Mouse (Mus musculus) heart, adult 11 months (tissue): ENCODE measurements around the gene Smim26.
A peak's percentile ranks its signal among the peaks of the same experiment; 100 is the strongest.

Source experiments
- DNase-seq: peaks from one replicate; pipeline ENCODE4 v3.0.0; 2022

The Smim26 gene

GRCm38 (mm10) chr2:144593951-144594651 is at the start of gene Smim26:
TSS of gene Smim26 (plus strand) at chr2:144594054.
- DNase-seq = peak; percentile 98

DNA sequence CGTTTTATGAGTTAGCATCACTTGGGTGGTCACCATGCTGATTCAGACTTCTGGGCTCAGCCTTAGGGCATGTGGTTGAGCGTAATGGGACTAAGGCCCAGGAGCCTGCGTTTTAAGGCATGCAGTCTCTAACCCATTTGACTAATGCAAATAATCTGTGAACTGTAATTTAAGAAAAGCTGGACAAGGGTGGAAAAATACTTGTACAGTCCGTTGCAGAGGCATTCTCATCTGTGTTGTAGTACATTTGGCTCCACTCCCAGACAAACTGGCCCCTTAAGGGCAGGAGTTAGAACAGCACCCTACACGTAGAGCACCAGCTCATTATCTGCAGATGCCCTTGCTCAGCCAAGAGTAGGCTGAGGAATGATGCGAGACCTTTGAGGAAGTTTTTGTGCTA is 49.2 kb upstream of the Smim26 start:
- no peak for DNase-seq

GRCm38 (mm10) chr2:144545061-144545460 is 48.8 kb upstream of the Smim26 start:
- DNase-seq = no peak

DNA sequence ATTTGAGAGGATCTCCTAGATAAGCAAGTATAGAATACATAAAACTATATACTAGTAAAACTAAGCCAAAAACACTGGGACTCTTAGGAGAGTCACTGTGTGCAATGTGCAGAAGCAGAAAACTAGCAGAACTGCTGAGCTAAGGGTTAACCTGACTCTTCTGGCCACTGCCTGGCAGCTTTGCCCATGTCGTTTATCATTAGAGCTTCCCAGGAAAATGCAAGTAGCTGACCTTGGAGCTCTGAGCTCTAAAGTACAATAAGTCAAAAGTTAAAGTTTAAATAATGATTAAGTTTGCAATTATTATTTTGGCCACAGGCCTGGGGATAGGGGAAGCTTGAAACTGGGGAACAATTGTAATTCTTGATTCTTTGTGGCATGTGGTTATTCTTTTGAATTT is 48.4 kb upstream of the Smim26 start:
- no peak for DNase-seq

DNA sequence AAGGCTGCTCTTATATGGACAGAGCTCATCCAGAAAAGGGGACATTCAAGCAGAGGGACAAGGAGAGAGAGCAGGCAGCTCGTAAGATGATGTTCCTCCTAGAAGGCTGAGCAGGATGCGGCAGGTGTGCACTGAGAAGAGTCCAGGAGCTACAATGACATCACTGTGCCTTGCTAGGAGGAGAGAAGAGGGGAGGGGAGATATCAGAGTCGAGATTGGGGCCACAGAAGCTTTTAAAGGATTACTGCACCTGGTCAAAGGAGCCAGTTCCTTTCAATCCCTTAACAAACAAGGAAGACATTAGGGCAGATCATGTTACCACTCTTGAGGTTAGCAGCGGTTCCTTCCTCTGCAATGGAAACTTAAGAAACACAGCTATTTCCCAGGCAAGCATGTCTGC is 46.3 kb upstream of the Smim26 start:
- no peak for DNase-seq

GRCm38 (mm10) chr2:144550529-144550928 is 43.3 kb upstream of the Smim26 start, which contains the start of gene Rbbp9:
TSS of gene Rbbp9 (minus strand) at chr2:144550869.
- peak; percentile 97 for DNase-seq

- no peak for DNase-seq
Measured at GRCm38 (mm10) chr2:144553905-144554304, 39.9 kb upstream of the Smim26 start.

DNA sequence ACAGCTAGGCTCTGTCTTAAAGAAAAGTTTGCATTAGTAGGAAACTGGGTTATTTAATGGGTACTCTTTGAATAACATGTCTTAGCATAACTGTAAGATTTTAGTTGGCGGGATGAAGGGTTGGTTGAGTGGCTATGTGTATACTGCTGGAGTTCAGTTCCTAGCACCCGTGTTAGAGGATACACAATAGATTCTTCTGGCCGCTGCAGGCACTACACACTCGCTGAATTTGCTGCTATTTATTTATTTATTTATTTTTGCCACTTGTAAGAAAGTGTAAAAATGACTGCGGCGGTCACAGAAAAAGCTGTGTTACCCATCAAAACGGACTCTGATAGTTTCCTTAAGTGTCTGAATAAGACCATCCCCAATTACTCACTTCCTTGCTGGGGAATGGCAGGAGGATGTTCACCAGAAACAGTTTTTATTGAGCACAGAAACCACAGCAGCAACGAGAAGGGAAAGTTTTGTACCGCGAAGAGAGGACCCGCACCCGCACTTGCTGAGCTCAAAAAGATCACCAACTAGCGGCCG is 38.5 kb upstream of the Smim26 start:
- no peak for DNase-seq

DNA sequence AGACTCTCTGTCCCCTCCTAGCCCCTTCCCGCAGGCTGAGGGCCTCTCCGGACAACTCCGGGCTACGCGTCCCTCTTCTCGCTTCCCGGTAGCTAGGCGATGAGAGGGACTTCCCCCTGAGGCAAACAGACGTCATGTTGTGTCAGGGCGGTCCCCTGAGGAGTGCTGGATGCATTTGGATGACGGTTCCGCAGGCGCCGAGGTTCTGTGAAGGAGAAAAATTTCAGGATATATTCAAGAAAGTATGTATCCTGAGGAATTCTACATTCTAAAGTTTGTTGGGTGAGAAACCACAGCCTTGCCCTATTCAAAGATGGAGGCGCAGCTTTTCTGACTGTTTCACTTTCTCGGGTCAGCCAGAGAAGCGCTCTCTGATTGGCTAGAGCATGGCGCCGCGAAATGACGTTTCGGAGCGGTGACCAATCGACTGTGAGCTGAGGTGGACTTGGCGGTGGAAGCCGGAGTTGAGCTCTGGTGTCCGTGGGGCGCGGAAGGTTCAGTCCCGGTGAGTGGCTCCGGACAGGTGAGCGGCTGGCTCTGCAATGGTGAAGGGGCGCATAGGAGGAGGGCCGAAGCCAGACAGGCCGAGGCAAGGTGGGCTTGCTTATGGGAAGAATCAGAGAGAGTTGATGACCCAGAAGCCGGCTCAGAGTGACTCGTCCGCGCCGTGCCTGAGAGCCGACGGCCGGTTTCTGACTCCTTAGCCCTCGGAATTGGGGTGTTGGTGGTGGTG is 37.9 kb upstream of the Smim26 start, which contains the start of gene Sec23b:
Gene Sec23b (plus strand): TSS at position 410 of the 733 bp plus-strand sequence.
- peak; percentile 100 for DNase-seq

GRCm38 (mm10) chr2:144588723-144589122 is 5.1 kb upstream of the Smim26 start:
- peak; percentile 68 for DNase-seq

GRCm38 (mm10) chr2:144593036-144593435 is 818 bp upstream of the Smim26 start:
- DNase-seq = peak; percentile 89

DNA sequence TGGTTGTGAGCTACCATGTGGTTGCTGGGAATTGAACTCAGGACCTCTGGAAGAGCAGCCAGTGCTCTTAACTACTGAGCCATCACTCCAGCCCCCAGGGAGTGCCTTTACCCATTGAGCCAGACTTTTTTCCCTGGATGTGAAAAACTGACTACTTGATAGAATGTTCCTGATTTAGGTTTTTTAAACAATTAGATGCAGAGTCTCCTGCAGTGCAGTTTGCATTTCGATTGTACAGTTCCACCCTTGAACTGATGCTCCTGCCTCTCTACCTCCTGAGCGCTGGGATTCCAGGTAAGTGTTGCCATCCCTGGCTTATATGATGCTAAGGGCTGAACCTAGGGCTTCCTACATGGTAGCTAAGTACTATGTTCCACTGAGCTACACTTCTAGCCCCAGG is 4.2 kb downstream of the Smim26 start:
- peak; percentile 54 for DNase-seq

DNA sequence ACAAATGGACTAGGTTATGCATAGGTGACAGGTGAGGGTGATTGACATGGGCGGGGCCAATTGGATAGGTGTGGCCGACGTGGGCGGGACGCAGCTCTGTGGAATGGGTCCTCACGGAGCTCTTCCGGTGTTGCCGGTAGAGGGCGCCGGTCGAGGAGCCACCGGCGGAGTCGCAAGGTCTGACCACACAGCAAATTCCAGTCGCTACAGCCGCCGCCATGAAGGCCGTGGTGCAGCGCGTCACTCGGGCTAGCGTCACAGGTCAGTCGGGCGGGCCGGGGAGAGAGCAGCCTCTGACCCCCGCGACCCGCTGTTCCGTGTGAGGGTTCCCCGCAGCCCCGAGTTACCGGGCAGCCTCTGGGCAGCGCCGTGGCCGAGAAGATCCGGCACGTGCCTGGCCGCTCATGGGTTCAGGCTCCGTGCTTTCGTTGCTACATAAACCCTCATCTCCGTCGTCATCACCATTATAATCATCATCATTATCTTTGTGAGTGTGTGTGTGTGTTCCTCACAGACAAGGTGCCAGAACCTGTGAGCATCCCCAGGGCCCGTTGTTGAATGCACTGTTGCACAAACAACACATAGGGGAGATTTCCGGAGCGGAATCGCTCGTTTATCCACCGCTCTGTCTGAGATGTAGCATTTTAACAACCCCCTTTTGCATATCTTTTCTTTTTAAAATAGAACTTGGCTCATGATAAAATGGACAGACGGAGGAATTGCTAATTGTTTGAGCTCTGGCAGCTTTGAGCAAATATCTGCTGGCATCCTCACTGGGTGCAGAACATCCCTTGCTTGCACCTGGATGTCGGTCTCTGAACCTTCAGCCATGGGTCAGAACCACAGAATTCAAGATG is 6.2 kb downstream of the Smim26 start, which contains the start of gene Dtd1:
Gene Dtd1 (plus strand): TSS at position 67 of the 857 bp plus-strand sequence.
- peak; percentile 98 for DNase-seq

GRCm38 (mm10) chr2:144601576-144601975 is 7.7 kb downstream of the Smim26 start:
- DNase-seq = peak; percentile 68

DNA sequence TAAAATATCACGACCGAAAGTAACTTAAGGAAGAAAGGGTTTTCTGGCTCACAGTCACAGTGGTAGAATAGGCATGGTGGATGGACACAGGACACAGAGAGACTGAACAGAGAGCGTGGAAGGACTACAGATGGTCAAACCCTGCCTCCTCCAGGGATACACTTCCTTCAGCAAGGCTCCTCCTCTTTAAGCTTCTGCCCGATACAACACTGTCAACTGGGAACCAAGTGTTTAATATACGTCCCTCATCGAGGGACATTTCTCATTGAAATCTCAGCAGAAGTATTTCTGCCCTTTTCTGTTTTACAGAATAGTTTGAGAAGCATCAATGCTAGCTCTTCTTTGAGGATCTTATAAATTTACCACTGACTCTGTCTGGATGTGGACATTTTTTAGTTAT is 20.1 kb downstream of the Smim26 start:
- peak; percentile 60 for DNase-seq

DNA sequence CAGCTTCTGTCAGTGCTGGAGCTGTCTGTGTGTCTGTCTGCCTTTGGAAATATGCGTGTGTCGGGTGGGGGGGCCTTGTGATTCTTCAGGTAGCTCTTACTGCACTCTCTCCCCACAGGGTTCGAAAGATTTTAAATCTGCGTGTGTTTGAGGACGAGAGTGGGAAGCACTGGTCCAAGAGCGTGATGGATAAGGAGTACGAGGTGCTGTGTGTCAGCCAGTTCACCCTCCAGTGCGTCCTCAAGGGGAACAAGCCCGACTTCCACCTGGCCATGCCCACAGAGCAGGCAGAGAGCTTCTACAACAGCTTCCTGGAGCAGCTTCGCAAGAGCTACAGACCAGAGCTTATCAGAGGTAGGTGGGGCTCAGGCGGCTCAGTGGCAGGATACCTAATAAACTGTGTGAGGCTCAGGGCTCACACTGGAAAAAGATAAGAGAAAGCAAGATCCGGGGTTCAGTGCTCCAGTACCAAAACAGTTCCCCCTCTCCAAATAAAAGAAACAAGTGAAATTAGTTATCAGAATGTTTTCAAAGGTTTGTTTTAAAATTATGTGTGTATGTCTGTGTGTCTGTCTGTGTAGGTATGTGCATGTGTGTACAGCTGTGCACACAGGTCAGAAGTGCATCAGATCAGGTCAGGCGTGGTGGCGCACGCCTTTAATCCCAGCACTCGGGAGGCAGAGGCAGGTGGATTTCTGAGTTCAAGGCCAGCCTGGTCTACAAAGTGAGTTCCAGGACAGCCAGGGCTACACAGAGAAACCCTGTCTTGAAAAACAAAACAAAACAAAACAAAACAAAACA is 23.4 kb downstream of the Smim26 start:
- peak; percentile 68 for DNase-seq

DNA sequence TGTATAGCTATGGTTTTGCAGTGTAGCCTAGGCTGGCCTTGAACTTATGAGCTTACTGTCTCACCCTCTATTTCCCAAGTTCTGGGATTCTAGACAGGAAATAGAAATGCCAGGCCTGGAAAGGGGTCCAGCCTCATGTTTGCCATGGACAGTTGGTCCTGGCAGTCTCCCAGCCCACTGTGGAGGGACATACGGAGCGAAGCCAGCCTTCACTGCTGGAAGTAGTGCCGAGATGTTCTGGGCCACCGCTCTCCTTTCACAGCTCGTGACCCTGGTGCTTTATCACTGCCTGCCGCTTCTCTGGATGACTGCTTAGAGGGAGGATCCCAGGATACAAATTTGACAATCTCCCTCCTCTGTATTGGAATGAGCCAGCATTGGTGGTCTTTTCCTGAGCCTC is 27.6 kb downstream of the Smim26 start:
- peak; percentile 71 for DNase-seq

- peak; percentile 77 for DNase-seq
Measured at GRCm38 (mm10) chr2:144633551-144633950, 39.7 kb downstream of the Smim26 start.

DNA sequence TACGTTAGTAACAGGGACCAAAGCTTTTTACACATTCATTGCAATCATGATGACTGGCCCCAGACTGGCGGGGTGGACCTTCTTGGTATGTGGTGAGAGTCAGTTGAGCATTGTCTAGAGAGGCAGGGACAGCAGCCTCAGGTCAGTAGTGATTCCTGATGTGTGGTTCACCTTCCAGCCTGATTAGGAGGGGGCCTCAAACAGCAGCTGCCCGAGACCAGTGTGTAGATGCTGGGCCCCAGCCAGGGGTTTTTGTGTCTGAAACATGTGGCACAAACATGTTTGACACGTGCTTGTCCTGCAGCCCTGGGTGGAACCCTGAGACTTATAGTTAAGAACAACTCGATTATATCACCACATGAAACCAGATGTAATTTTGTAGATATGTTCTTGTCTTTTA is 40.4 kb downstream of the Smim26 start:
- DNase-seq = peak; percentile 86

- DNase-seq = peak; percentile 31
Measured at GRCm38 (mm10) chr2:144634729-144635128, 40.9 kb downstream of the Smim26 start.

GRCm38 (mm10) chr2:144635644-144636320 is 41.9 kb downstream of the Smim26 start:
- peak; percentile 83 for DNase-seq
